Mouse (Mus musculus) small intestine, adult 2 months (tissue): Measurements from ENCODE around the gene Pirb. TPM values are rescaled to one million over a fixed set of nuclear protein-coding genes. Genes with fewer than 3 reads are reported as not detected.
"Not testable (repeated sequence)": the region's sequence is repeated elsewhere in the genome, so short reads cannot be mapped to it uniquely, and the experiment has no call there.

Source experiments
- H3K27ac ChIP-seq: fragments of 200-500 bp; 2 replicates; pipeline ENCODE4 v1.5.1; 2012; ENCODE audit warnings: low read depth, low read length, control low read depth, inconsistent platforms; ENCODE audit not compliant: insufficient read depth
- H3K27me3 ChIP-seq: fragments of 200-500 bp; 2 replicates; pipeline ENCODE4 v1.6.1; 2012; ENCODE audit warnings: mild to moderate bottlenecking, moderate library complexity, low read length, inconsistent platforms; ENCODE audit not compliant: control insufficient read depth, insufficient read depth
- H3K36me3 ChIP-seq: fragments of 200-500 bp; 2 replicates; pipeline ENCODE4 v1.6.1; 2012; ENCODE audit warnings: mild to moderate bottlenecking, low read length, control low read depth, inconsistent platforms; ENCODE audit not compliant: control insufficient read depth, insufficient read depth
- H3K4me1 ChIP-seq: fragments of 200-500 bp; 2 replicates; pipeline ENCODE4 v1.6.1; 2012; ENCODE audit warnings: low read length, inconsistent platforms, mixed read lengths; ENCODE audit not compliant: control insufficient read depth, insufficient read depth, insufficient read length
- H3K4me3 ChIP-seq: fragments of 200-500 bp; 2 replicates; pipeline ENCODE4 v1.5.1; 2012; ENCODE audit warnings: low read depth, mild to moderate bottlenecking, control low read depth, inconsistent platforms, low read length, moderate library complexity
- CTCF ChIP-seq: fragments of 200-500 bp; IDR thresholded peaks from 2 replicates; pipeline ENCODE4 v1.5.1; 2012; ENCODE audit warnings: low read depth, mild to moderate bottlenecking, control low read depth, inconsistent platforms, low read length, moderate library complexity, mixed read lengths; ENCODE audit not compliant: insufficient replicate concordance, insufficient read length; ENCODE audit errors: extremely low read depth
- POLR2A ChIP-seq: fragments of 200-500 bp; IDR thresholded peaks from 2 replicates; pipeline ENCODE4 v1.6.1; 2012; ENCODE audit warnings: low read depth, mild to moderate bottlenecking, control low read depth, inconsistent platforms, low read length, moderate library complexity
- WGBS: fragments of 180-500 bp; shearing (Covaris S2); methylation state at CpG from one replicate; pipeline ENCODE4 v1.1.7; 2018; 5-methylcytosine and 5-hydroxymethylcytosine counted together
- polyA plus RNA-seq: library from polyadenylated mRNA; depleted of rRNA; stranded (reverse); fragments of >200 nt; gene quantifications from 2 replicates; pipeline ENCODE4 v1.2.3, GENCODE M21; 2012

Gene Pirb
- polyA plus RNA-seq, 1 experiment = 4.7 TPM

DNA sequence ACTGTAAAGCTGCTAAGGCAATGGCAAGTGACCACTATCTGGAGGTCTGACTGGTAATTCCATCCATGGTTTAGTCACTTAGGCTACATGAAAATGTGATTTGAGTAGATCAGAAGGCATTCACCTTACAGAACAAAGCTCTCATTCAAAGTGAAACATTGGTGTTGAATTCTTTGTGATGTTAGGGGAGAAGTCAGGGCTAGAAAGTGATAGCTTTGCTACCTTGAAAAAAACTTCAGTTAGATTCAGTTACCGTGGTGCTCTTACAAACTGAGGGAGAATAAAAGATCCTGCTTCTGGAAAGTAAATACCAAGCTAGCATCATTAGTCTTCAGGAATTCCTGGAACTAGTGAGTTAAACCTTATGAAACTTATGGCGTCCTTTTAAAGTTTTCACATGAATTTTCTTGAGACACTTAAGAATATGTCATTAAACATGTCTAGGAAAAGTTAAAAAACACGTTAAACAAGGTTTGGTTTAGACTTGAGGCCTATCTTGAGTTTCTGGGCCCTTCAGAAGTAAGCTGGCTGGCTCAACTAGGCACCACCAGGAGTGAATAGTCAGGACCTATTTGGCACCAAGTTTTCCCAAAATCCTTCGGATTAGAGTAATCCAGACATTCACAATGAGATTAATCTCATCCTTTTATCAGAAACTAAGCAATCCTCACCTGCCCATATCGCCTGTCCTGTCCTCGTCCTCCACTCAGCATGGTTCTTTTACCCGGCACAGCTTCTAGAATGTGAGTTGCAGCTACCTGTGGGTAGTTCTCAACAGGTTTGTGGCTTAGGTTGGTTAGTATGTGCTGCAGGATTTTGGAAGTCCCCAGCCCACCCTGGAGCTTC is 12.4 kb downstream of the Pirb start:
- Histone ChIP-seq H3K27ac (no peak overlapping the region), H3K4me3 (no peak overlapping the region), H3K4me1 (peaks cover 7% of the 10 kb centered on the region; the same call in 1 of the 2 replicates), H3K27me3 (no peaks in the 10 kb centered on the region), H3K36me3 (peaks cover 26% of the 10 kb centered on the region)
- TF ChIP-seq POLR2A (no peak), CTCF (no peak)
- WGBS = 59% methylated on average over 7 of the region's 7 CpGs

DNA sequence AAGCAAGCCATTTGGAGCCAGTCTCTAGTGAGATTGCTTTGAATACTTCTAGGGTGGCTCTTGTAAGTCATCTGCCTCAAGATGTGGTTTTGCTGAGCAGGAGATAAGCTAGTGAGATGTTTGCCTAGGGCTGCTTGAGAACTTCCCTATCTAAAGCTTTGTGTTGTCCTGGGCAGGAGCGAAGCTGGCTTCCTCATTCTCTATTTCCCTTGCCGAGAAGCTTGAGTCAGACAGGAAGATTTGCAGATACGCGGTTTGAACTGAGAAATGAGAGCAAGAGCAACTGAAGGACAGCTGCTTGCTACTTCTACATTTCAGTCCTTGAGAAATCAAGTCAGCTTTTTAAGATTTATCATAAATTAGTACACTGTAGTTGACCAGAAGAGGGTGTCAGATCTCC is 13.2 kb downstream of the Pirb start:
- Histone ChIP-seq H3K27me3 (no peaks in the 10 kb centered on the region), H3K4me1 (peaks cover 7% of the 10 kb centered on the region; the same call in 1 of the 2 replicates), H3K27ac (0 out of 2 replicates have a peak overlapping the region, but pooled peaks have one; percentile 0), H3K4me3 (no peak overlapping the region), H3K36me3 (peaks cover 26% of the 10 kb centered on the region)
- TF ChIP-seq CTCF (no peak), POLR2A (no peak)
- 37% methylated on average over 4 of the region's 4 CpGs for WGBS

DNA sequence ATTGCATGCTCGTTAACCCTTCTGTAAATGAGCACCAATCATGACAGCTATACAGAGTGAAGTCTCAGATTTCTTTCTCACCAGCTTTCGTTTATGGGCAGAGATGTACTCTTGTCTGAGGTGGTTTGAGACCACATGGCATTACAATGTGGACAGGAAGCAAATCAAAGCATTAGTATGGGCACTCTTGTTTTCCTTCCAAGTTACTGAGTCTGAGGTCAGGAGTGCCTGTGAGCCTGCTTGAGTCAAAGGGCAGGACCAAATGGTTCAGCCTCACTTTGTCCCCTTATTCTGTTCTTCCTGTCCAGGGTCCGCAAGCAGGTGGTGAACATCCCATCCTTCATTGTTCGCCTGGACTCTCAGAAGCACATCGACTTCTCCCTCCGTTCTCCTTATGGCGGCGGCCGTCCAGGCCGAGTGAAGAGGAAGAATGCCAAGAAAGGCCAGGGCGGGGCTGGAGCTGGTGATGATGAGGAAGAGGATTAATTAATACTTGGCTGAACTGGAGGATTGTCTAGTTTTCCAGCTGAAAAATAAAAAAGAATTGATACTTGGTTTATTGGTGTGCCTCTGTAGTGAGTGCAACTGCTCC is 13.8 kb downstream of the Pirb start:
- H3K4me3 ChIP-seq = peak overlapping the region; percentile 17; the same call in 1 of the 2 replicates
- no peaks in the 10 kb centered on the region for H3K27me3 ChIP-seq
- TF ChIP-seq CTCF = no peak
- no peak for TF ChIP-seq POLR2A
- H3K27ac ChIP-seq = 0 out of 2 replicates have a peak overlapping the region, but pooled peaks have one; percentile 0
- H3K36me3 ChIP-seq = peaks cover 26% of the 10 kb centered on the region
- peaks cover 7% of the 10 kb centered on the region; the same call in 1 of the 2 replicates for H3K4me1 ChIP-seq
- WGBS = 18% methylated on average over 11 of the region's 11 CpGs

GRCm38 (mm10) chr7:3705911-3706310 is 14.3 kb downstream of the Pirb start:
- Histone ChIP-seq H3K4me1 (peaks cover 7% of the 10 kb centered on the region; the same call in 1 of the 2 replicates), H3K4me3 (peak overlapping the region; percentile 43), H3K36me3 (peaks cover 26% of the 10 kb centered on the region), H3K27me3 (no peaks in the 10 kb centered on the region), H3K27ac (no peak overlapping the region)
- 10% methylated on average over 6 of the region's 6 CpGs for WGBS
- no peak for TF ChIP-seq POLR2A
- TF ChIP-seq CTCF = no peak

GRCm38 (mm10) chr7:3705461-3705860 is 14.7 kb downstream of the Pirb start:
- H3K27me3 ChIP-seq, H3K4me1 ChIP-seq: not testable (repeated sequence)
- H3K27ac ChIP-seq = 0 out of 2 replicates have a peak overlapping the region, but pooled peaks have one; percentile 2
- 8% methylated on average over 7 of the region's 7 CpGs for WGBS
- peaks cover 26% of the 10 kb centered on the region for H3K36me3 ChIP-seq
- peak overlapping the region; percentile 43 for H3K4me3 ChIP-seq

DNA sequence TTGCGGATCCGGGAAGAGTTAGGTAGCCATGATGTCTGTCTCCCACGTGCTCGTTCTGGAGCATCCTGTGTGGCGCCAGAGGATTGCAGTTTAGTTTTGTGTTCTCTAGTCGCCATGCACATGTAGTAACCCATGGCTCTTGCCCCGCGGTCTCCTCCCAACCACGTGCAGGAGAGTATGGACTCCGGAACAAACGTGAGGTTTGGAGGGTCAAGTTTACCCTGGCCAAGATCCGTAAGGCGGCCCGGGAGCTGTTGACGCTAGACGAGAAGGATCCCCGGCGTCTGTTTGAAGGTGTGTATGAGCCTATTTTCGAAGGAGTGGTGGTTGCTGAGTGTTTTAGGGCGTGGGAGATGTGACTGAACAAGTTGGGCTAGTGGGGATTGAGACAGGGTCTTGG is 15.7 kb downstream of the Pirb start:
- WGBS = under 1% methylated on average over 20 of the region's 20 CpGs
- Histone ChIP-seq H3K4me3 (peak overlapping the region; percentile 76), H3K4me1 (peaks cover 7% of the 10 kb centered on the region; the same call in 1 of the 2 replicates), H3K27me3 (no peaks in the 10 kb centered on the region), H3K36me3 (peaks cover 26% of the 10 kb centered on the region), H3K27ac (peak overlapping the region; percentile 86)
- TF ChIP-seq CTCF (no peak), POLR2A (no peak)

DNA sequence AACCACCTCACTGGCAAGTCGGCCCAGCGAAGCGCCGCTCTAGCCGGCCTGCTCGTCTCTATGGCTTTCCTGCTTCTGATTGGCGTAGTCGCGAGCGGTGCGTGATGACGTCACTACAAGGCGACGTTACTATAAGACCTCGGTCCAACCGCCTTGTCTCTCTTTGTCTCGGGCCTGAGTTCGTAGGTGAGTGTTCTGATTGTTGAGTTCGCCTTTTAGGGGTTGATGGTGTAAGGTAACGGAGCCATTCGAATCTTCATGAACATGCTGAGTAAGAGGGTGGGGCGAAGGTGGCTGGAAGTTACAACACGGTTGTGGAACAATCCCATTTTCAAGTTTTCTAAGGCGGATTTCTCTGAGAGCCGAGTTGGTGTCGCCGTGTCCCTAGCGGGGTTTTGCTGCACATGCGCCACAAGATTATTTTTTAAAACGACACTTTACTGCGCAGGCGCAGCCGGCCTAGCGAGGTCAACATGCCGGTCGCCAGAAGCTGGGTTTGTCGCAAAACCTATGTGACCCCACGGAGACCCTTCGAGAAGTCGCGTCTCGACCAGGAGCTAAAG is 16.2 kb downstream of the Pirb start, which contains the start of gene Rps9:
Rps9 (plus strand) TSS at position 115 of the 563 bp plus-strand sequence.
- Histone ChIP-seq H3K36me3 (peaks cover 26% of the 10 kb centered on the region), H3K4me3 (peak within 1 kb of the TSS; percentile 76), H3K27me3 (no peaks in the 10 kb centered on the region), H3K27ac (peak within 1 kb of the TSS; percentile 86), H3K4me1 (peaks cover 7% of the 10 kb centered on the region; the same call in 1 of the 2 replicates)
- TF ChIP-seq POLR2A (peak; percentile 89), CTCF (peak; percentile 37; the same call in 1 of the 2 replicates)
- WGBS = under 1% methylated on average over 42 of the region's 42 CpGs
